Mouse (Mus musculus): ENCODE results near the gene Gpm6b. TPM values are rescaled to one million over a fixed set of nuclear protein-coding genes. Genes with fewer than 3 reads are reported as not detected.

Gene Gpm6b
- polyA plus RNA-seq, 1 experiment from 2014 or later: 24.8 TPM

- Histone ChIP-seq H3K4me2 (replicated peaks; ENCODE audit: low read depth, low read length) (no peak overlapping the region), H3K27me3 (ENCODE audit: insufficient read depth, low read length) (peaks cover under 1% of the 10 kb centered on the region; the same call in 1 of the 2 replicates), H3K27ac (ENCODE audit: low read length) (no peak overlapping the region), H3K4me1 (ENCODE audit: insufficient read depth, low read length) (no peaks in the 10 kb centered on the region), H3K9ac (replicated peaks; ENCODE audit: low read length) (no peak overlapping the region), H3K4me3 (ENCODE audit: low read length) (no peak overlapping the region), H3K36me3 (ENCODE audit: insufficient read depth, low read length) (no peaks in the 10 kb centered on the region), H3K9me3 (ENCODE audit: low read length) (no peaks in the 10 kb centered on the region)
- 58% methylated on average over 3 of the region's 3 CpGs for WGBS
- ATAC-seq (ENCODE audit: low FRiP score, low TSS enrichment): no peak
Measured at GRCm38 (mm10) chrX:166291266-166291665, 52.6 kb downstream of the Gpm6b start.

GRCm38 (mm10) chrX:166293465-166293864 is 54.8 kb downstream of the Gpm6b start:
- Histone ChIP-seq H3K9ac (replicated peaks; ENCODE audit: low read length) (no peak overlapping the region), H3K4me2 (replicated peaks; ENCODE audit: low read depth, low read length) (no peak overlapping the region), H3K27me3 (ENCODE audit: insufficient read depth, low read length) (peaks cover 2% of the 10 kb centered on the region; the same call in 1 of the 2 replicates), H3K4me1 (ENCODE audit: insufficient read depth, low read length) (no peaks in the 10 kb centered on the region), H3K4me3 (ENCODE audit: low read length) (no peak overlapping the region), H3K36me3 (ENCODE audit: insufficient read depth, low read length) (no peaks in the 10 kb centered on the region), H3K27ac (ENCODE audit: low read length) (no peak overlapping the region), H3K9me3 (ENCODE audit: low read length) (no peaks in the 10 kb centered on the region)
- 84% methylated on average over 3 of the region's 3 CpGs for WGBS
- ATAC-seq (ENCODE audit: low FRiP score, low TSS enrichment): no peak

GRCm38 (mm10) chrX:166302791-166303190 is 64.1 kb downstream of the Gpm6b start:
- no peaks in the 10 kb centered on the region for H3K36me3 ChIP-seq (ENCODE audit: insufficient read depth, low read length)
- H3K27ac ChIP-seq (ENCODE audit: low read length): no peak overlapping the region
- WGBS: 67% methylated on average over 2 of the region's 2 CpGs
- H3K9me3 ChIP-seq (ENCODE audit: low read length): no peaks in the 10 kb centered on the region
- H3K4me1 ChIP-seq (ENCODE audit: insufficient read depth, low read length): no peaks in the 10 kb centered on the region
- ATAC-seq (ENCODE audit: low FRiP score, low TSS enrichment): no peak
- H3K9ac ChIP-seq (replicated peaks; ENCODE audit: low read length): no peak overlapping the region
- H3K4me2 ChIP-seq (replicated peaks; ENCODE audit: low read depth, low read length): no peak overlapping the region
- peaks cover 17% of the 10 kb centered on the region; the same call in 1 of the 2 replicates for H3K27me3 ChIP-seq (ENCODE audit: insufficient read depth, low read length)
- no peak overlapping the region for H3K4me3 ChIP-seq (ENCODE audit: low read length)

GRCm38 (mm10) chrX:166304355-166304754 is 65.6 kb downstream of the Gpm6b start:
- Histone ChIP-seq H3K4me1 (ENCODE audit: insufficient read depth, low read length) (no peaks in the 10 kb centered on the region), H3K27me3 (ENCODE audit: insufficient read depth, low read length) (peaks cover 19% of the 10 kb centered on the region; the same call in 1 of the 2 replicates), H3K4me3 (ENCODE audit: low read length) (no peak overlapping the region), H3K9ac (replicated peaks; ENCODE audit: low read length) (no peak overlapping the region), H3K27ac (ENCODE audit: low read length) (no peak overlapping the region), H3K36me3 (ENCODE audit: insufficient read depth, low read length) (no peaks in the 10 kb centered on the region), H3K9me3 (ENCODE audit: low read length) (no peaks in the 10 kb centered on the region), H3K4me2 (replicated peaks; ENCODE audit: low read depth, low read length) (no peak overlapping the region)
- 83% methylated on average over 2 of the region's 2 CpGs for WGBS
- ATAC-seq (ENCODE audit: low FRiP score, low TSS enrichment): no peak

- H3K27me3 ChIP-seq (ENCODE audit: insufficient read depth, low read length): peaks cover 12% of the 10 kb centered on the region; the same call in 1 of the 2 replicates
- no peaks in the 10 kb centered on the region for H3K4me1 ChIP-seq (ENCODE audit: insufficient read depth, low read length)
- H3K4me2 ChIP-seq (replicated peaks; ENCODE audit: low read depth, low read length): no peak overlapping the region
- H3K9ac ChIP-seq (replicated peaks; ENCODE audit: low read length): no peak overlapping the region
- H3K36me3 ChIP-seq (ENCODE audit: insufficient read depth, low read length): no peaks in the 10 kb centered on the region
- WGBS: 82% methylated on average over 7 of the region's 7 CpGs
- H3K27ac ChIP-seq (ENCODE audit: low read length): no peak overlapping the region
- ATAC-seq (ENCODE audit: low FRiP score, low TSS enrichment): no peak
- no peak overlapping the region for H3K4me3 ChIP-seq (ENCODE audit: low read length)
- no peaks in the 10 kb centered on the region for H3K9me3 ChIP-seq (ENCODE audit: low read length)
Measured at GRCm38 (mm10) chrX:166307437-166308222, 68.9 kb downstream of the Gpm6b start.

- H3K4me3 ChIP-seq (ENCODE audit: low read length): no peak overlapping the region
- no peaks in the 10 kb centered on the region for H3K4me1 ChIP-seq (ENCODE audit: insufficient read depth, low read length)
- no peak overlapping the region for H3K4me2 ChIP-seq (replicated peaks; ENCODE audit: low read depth, low read length)
- H3K27ac ChIP-seq (ENCODE audit: low read length): no peak overlapping the region
- no peaks in the 10 kb centered on the region for H3K36me3 ChIP-seq (ENCODE audit: insufficient read depth, low read length)
- ATAC-seq (ENCODE audit: low FRiP score, low TSS enrichment): no peak
- H3K9ac ChIP-seq (replicated peaks; ENCODE audit: low read length): no peak overlapping the region
- no peaks in the 10 kb centered on the region for H3K9me3 ChIP-seq (ENCODE audit: low read length)
- 40% methylated on average over 1 of the region's 1 CpGs for WGBS
- peaks cover 12% of the 10 kb centered on the region; the same call in 1 of the 2 replicates for H3K27me3 ChIP-seq (ENCODE audit: insufficient read depth, low read length)
Measured at GRCm38 (mm10) chrX:166308798-166309197, 70.1 kb downstream of the Gpm6b start.

- H3K27ac ChIP-seq (ENCODE audit: low read length): no peak overlapping the region
- no peak overlapping the region for H3K4me3 ChIP-seq (ENCODE audit: low read length)
- 45% methylated on average over 1 of the region's 1 CpGs for WGBS
- peaks cover 25% of the 10 kb centered on the region; the same call in 1 of the 2 replicates for H3K27me3 ChIP-seq (ENCODE audit: insufficient read depth, low read length)
- H3K9me3 ChIP-seq (ENCODE audit: low read length): no peaks in the 10 kb centered on the region
- no peak for ATAC-seq (ENCODE audit: low FRiP score, low TSS enrichment)
- H3K36me3 ChIP-seq (ENCODE audit: insufficient read depth, low read length): no peaks in the 10 kb centered on the region
- H3K4me2 ChIP-seq (replicated peaks; ENCODE audit: low read depth, low read length): no peak overlapping the region
- H3K9ac ChIP-seq (replicated peaks; ENCODE audit: low read length): no peak overlapping the region
- no peaks in the 10 kb centered on the region for H3K4me1 ChIP-seq (ENCODE audit: insufficient read depth, low read length)
Measured at GRCm38 (mm10) chrX:166315251-166315650, 76.5 kb downstream of the Gpm6b start.

- no peak for ATAC-seq (ENCODE audit: low FRiP score, low TSS enrichment)
Measured at GRCm38 (mm10) chrX:166316552-166317375, 78.1 kb downstream of the Gpm6b start.

GRCm38 (mm10) chrX:166317376-166317679 is 78.6 kb downstream of the Gpm6b start:
- peaks cover 27% of the 10 kb centered on the region; the same call in 1 of the 2 replicates for H3K27me3 ChIP-seq (ENCODE audit: insufficient read depth, low read length)
- H3K4me1 ChIP-seq (ENCODE audit: insufficient read depth, low read length): no peaks in the 10 kb centered on the region
- ATAC-seq (ENCODE audit: low FRiP score, low TSS enrichment): no peak
- H3K27ac ChIP-seq (ENCODE audit: low read length): no peak overlapping the region
- H3K9me3 ChIP-seq (ENCODE audit: low read length): no peaks in the 10 kb centered on the region
- no peak overlapping the region for H3K4me3 ChIP-seq (ENCODE audit: low read length)
- no peak overlapping the region for H3K4me2 ChIP-seq (replicated peaks; ENCODE audit: low read depth, low read length)
- H3K9ac ChIP-seq (replicated peaks; ENCODE audit: low read length): no peak overlapping the region
- no peaks in the 10 kb centered on the region for H3K36me3 ChIP-seq (ENCODE audit: insufficient read depth, low read length)
- WGBS: 92% methylated on average over 1 of the region's 1 CpGs

More at GRCm38 (mm10) chrX:166316552-166317375, 78.1 kb downstream of the Gpm6b start:
- H3K4me2 ChIP-seq (replicated peaks; ENCODE audit: low read depth, low read length): no peak overlapping the region
- H3K9me3 ChIP-seq (ENCODE audit: low read length): no peaks in the 10 kb centered on the region
- H3K4me1 ChIP-seq (ENCODE audit: insufficient read depth, low read length): no peaks in the 10 kb centered on the region
- H3K27me3 ChIP-seq (ENCODE audit: insufficient read depth, low read length): peaks cover 27% of the 10 kb centered on the region; the same call in 1 of the 2 replicates
- H3K9ac ChIP-seq (replicated peaks; ENCODE audit: low read length): no peak overlapping the region
- H3K4me3 ChIP-seq (ENCODE audit: low read length): no peak overlapping the region
- 71% methylated on average over 7 of the region's 7 CpGs for WGBS
- H3K27ac ChIP-seq (ENCODE audit: low read length): no peak overlapping the region
- H3K36me3 ChIP-seq (ENCODE audit: insufficient read depth, low read length): no peaks in the 10 kb centered on the region

GRCm38 (mm10) chrX:166323226-166323625 is 84.5 kb downstream of the Gpm6b start:
- Histone ChIP-seq H3K9me3 (ENCODE audit: low read length) (no peaks in the 10 kb centered on the region), H3K36me3 (ENCODE audit: insufficient read depth, low read length) (no peaks in the 10 kb centered on the region), H3K4me2 (replicated peaks; ENCODE audit: low read depth, low read length) (no peak overlapping the region), H3K9ac (replicated peaks; ENCODE audit: low read length) (no peak overlapping the region), H3K27me3 (ENCODE audit: insufficient read depth, low read length) (peaks cover 2% of the 10 kb centered on the region), H3K27ac (ENCODE audit: low read length) (no peak overlapping the region), H3K4me1 (ENCODE audit: insufficient read depth, low read length) (no peaks in the 10 kb centered on the region), H3K4me3 (ENCODE audit: low read length) (no peak overlapping the region)
- WGBS: 90% methylated on average over 3 of the region's 3 CpGs
- ATAC-seq (ENCODE audit: low FRiP score, low TSS enrichment): no peak
